Mouse (Mus musculus): ENCODE results near the gene Cyb561.

Cyb561 gene

DNA sequence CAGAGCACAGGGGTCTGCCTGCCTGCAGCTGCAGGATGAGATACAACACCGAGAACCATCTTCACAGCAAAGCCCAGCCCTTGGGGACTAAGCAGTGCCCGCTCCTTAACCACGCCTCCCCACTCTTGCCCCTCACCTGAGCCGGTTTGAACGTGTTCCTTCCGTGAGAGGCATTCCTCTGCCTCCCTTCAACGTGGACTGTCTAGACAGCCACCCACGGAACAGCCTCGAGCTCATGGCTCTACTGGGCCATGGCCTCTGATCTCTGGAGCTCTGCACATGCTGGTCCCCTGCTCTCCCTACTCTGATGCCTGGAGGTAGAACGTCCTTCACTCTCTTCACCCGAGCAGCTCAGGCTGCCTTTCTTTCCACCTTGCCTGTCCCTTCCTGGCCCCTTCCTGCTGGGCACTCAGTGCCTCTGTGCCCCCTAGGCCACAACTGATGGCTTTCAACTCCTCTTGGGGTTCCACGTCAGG is at the start of gene Cyb561:
TSS of gene Cyb561 (minus strand) at position 426 of the 476 bp plus-strand sequence.
- no peak for DNase-seq

DNA sequence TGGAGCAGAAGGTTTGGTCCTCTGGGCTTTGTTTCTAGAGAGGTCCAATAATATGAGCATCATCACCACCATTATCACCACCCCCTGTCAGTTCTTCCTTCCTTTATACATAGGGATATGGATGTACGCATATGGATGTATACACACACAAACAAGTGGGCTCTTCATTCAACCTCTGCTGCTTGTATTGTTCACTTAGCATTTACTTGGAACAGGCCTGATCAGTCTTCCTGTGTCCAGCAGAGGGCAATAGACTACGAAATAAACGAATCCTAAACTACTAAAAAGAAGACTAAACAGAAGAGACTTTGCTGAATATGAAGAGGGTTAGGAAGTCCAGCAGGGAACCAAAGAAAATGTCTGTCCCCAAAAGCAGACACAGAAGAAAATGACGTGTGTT is 48.6 kb upstream of the Cyb561 start:
- peak; percentile 37 for DNase-seq

- no peak for DNase-seq
Measured at GRCm38 (mm10) chr11:106000062-106000461, 46.9 kb upstream of the Cyb561 start.

DNA sequence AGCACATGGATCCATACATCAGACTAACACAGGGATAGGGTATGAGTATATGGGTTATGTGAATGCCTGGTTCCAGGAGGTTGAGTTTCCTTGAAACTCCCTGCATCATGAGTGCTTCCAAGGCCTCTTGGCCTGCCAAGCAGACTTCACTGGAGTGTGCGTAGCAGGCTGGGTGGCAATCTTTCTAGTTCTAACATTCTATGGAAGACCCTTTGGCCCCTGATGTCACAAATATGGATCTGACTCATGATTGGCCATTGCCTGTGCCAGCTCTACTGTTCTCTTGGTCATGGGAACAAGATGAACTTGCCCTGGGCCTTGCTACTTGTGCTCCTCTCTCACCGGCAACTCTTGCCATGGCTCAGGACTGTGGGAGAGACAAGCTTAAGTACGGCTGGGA is 41.2 kb upstream of the Cyb561 start, which contains the start of gene Ace3:
TSS of gene Ace3 (plus strand) at position 301 of the 400 bp plus-strand sequence.
- no peak for DNase-seq

- no peak for DNase-seq
Measured at GRCm38 (mm10) chr11:105990231-105990630, 37.1 kb upstream of the Cyb561 start.

DNA sequence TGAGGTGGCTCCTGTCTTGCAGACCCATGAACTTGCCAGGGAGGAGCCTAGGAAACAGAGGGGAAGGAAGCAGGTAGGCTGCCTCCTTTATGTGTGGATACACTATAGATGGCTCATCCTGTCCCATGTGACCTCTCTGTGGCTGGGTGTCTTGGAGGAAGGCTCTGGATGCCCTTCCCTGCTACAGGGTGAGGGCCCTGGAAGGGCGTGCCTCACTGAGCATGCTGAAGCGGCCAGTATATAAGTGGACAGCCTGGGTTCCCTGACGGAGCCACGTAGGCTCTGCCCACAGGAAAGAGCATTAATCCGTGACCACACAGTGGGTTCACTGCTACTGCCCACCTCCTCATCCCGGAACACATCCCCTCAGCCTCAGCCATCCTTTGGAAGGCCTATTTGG is 36.3 kb upstream of the Cyb561 start:
- no peak for DNase-seq

GRCm38 (mm10) chr11:105987446-105987845 is 34.3 kb upstream of the Cyb561 start:
- no peak for DNase-seq

DNA sequence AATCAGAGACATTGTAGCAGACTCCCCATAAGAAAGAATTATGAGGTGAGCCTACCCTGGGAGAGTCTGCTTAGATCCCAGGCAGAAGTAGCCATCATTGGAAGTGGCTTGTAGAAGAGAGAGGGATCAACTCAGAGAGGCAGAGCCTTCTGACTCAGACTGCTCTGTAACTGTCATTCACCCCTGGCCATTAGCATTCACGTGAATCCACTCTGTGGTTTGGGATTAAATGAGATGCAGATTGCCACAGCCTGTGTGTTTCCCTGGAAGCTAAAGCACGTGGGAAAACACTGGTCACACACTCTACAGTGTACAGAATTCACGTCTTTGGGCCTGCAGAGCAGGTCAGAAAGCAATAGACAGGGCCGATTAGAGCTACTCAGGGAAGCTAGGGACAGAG is 31.3 kb upstream of the Cyb561 start:
- DNase-seq, result no peak

DNA sequence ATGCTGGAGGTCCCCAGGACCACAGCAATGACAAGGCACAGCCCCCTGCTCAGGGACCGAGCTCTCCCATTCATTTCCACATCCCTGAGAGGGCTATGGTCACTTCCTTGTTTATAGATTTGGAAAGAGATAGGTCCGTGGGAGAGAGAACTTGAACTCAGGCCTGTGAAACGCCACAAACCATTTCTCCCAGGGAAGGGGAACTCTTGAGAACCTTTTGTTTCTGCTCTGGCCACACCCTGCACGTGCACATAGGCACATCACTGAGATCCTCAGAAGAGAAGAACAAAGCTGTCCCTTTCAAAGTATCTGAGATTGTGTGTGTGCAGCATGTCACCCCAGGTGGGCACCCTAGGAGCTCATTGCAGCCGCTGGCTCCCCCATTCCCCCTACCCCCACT is 25.5 kb upstream of the Cyb561 start:
- no peak for DNase-seq

GRCm38 (mm10) chr11:105978232-105978631 is 25.1 kb upstream of the Cyb561 start:
- DNase-seq, result no peak

DNA sequence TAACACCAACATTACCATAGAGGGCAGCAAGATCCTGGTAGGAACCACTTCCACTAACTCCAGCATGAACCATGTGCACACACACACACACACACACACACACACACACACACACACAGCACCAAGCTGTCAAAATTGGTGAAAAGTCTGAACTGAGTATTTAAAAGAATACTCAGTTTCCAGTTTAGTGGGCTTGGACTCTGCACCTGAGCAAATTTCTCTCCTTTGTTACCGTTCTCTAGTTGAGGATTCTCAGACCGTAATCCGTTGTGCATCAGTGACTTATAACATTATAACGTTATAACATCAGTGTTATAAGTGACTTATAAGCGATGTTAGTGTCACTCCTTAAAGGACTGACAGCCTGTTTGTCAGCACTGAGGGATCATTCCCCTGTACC is 22.5 kb upstream of the Cyb561 start:
- no peak for DNase-seq

- peak; percentile 28 for DNase-seq
Measured at GRCm38 (mm10) chr11:105975050-105975449, 21.9 kb upstream of the Cyb561 start.

DNA sequence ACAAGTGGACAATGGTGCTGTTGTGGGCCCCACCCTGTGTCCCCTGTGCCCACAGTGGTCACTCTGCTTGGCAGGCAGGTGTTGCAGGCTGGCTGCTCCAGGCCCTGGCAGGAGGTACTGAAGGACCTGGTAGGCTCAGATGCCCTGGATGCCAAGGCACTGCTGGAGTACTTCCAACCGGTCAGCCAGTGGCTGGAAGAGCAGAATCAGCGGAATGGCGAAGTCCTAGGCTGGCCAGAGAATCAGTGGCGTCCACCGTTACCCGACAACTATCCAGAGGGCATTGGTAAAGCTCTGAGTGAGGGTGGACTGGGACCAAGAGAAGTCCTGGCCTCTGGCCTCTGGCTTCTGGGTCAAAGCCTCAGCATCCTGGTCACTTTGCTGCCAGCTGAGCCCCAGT is 21.5 kb upstream of the Cyb561 start:
- peak; percentile 68 for DNase-seq

GRCm38 (mm10) chr11:105969516-105969915 is 16.4 kb upstream of the Cyb561 start:
- DNase-seq, result peak; percentile 74

DNA sequence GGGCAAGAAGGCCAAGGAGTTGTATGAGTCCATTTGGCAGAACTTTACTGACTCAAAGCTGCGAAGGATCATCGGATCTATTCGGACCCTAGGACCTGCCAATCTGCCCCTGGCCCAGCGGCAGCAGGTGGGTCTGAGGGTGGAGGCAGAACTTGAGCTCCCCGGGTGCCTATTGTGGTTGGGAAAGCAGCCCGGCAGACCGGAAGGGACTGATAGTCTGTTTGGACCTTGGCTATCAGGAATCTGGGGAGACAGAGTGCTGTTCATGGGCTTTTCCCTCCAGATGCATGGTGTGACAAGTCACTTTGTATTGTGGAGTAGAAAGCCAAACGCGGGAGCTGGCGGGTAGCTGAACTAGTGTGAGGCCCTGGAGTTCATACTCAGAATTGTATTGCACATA is 15.8 kb upstream of the Cyb561 start:
- DNase-seq, result peak; percentile 13

DNA sequence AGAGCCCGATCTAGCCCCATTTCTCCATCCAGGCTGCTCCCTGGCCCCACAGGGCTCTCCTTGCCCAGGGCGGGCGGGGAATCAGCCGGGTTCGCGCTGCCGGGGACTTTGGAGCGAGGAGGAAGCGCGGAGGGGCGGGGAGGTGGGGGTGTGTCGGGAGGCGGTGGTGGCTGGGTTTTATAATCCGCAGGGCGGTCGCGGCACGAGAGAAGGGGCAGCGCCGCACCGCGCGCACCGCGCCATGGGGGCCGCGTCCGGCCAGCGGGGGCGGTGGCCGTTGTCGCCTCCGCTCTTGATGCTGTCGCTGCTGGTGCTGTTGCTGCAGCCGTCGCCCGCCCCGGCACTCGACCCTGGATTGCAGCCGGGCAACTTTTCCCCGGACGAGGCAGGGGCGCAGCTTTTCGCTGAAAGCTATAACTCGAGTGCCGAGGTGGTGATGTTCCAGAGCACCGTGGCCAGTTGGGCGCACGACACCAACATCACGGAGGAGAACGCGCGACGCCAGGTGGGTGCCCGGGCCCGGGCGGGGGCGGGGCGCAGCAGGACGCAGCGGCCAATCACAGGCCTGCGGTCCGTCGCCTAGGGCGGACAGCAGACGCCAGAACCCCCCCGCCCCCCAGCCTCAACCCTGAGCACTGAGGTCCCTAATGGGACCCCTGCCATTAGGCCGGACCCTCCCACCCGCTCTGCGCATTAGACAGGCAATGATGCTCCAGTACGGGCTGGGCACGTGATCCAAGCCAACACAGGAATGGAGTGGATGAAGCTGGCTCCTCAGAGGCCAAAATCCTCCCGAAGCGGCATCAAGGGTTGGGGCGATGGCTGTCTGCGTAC is 14.8 kb upstream of the Cyb561 start, which contains the start of gene Ace:
TSS of gene Ace (plus strand) at position 205 of the 834 bp plus-strand sequence.
- DNase-seq, result peak; percentile 64

- no peak for DNase-seq
Measured at GRCm38 (mm10) chr11:105966288-105966687, 13.2 kb upstream of the Cyb561 start.

GRCm38 (mm10) chr11:105964691-105965090 is 11.6 kb upstream of the Cyb561 start:
- DNase-seq, result no peak

- DNase-seq, result no peak
Measured at GRCm38 (mm10) chr11:105959355-105959754, 6.2 kb upstream of the Cyb561 start.

DNA sequence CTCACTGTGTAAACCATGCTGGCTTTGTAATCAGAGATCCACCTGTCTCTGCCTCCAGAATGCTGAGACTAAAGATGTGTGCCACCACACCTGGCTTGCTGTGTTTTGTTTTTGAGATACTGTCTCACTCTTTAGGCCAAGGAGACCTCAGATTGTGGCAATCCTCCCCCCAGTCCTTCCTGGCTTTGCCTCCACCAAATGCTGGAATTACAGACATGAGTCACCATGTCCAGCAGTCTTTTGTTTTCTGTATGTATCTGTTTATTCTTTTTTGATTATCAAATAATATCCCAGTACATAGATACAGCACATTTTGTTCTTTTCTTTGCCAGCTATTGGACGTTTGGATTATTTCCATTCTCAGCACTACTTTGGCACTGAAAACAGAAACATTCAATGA is 5.4 kb upstream of the Cyb561 start:
- DNase-seq, result no peak

DNA sequence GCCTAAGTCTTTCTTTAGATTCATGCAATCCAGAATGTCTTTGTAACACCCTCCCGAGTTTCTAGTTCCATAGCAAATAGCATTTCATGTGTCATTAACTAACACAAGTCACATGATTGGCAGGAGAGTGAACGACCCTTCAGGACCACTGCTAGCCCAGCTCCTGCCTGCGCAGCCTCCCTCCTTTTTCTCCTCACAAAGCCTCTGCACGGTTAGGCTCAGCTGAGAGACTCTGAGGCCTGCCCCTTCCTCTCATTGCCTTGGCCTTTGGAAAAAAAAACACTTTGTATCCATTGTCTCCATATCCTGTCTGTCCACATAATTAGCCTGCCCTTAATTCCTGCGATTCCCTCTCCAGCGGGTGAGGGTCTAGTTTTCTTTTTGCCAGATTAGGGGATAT is 4.4 kb upstream of the Cyb561 start:
- no peak for DNase-seq

- no peak for DNase-seq
Measured at GRCm38 (mm10) chr11:105955815-105956430, 2.8 kb upstream of the Cyb561 start.

DNA sequence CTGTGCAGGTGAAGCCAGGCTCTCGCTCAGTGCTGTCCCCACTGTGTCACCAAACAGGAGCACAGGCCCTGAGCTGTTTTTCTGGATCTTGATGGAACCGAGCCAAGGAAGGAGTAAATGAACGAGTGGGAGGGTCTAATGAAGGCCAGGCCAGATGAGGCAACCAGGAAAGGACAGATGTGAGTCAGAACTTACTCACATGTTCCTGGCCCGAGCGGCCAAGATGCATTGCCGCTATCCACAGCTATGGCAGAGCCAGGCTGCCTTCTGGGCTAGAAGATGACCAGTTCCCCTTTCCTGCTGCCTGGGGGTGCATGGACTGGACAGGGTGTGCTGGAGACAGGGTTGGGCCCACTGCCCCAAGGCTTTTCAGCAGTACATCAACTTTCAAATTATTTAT is 266 bp upstream of the Cyb561 start:
- DNase-seq, result no peak

DNA sequence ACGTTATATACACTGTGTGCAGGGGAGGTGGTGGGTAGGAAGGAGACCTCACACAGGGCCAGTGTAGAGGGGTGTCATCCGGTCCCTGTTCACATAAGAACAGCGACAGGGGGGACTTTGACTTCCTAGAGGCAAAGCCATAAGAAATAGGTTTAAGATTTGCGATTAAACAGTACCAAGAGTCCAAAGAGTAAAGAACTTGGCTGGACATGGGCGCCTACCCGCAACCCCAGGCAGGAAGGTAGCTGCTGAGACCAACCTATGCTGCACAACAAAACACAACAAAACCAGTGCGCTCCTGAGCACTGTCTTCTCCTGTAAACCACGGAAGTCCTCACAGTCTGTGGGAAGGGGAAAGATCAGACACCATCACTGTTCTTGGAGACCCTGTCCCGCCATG is 1.0 kb downstream of the Cyb561 start:
- peak; percentile 35 for DNase-seq

Data from kidney, adult 18-20 months (tissue).